Mouse (Mus musculus) monocyte, adult 5-6 weeks (primary cell): Measurements from ENCODE around the gene Slc22a3. TPM values are rescaled to one million over a fixed set of nuclear protein-coding genes. Genes with fewer than 3 reads are reported as not detected.

Experiments used
- ATAC-seq: fragments of 153-309, 156-312 bp; replicated peaks from 2 replicates; pipeline ENCODE4 v1.8.0; 2017; ENCODE audit warnings: mild to moderate bottlenecking; ENCODE audit not compliant: low TSS enrichment, insufficient number of reproducible peaks, severe bottlenecking, poor library complexity, low FRiP score
- total RNA-seq: library from RNA; stranded (forward); fragments of 200-1000, 200-491, 200-594 nt; gene quantifications from 3 replicates; pipeline ENCODE4 v1.2.3, GENCODE M21; 2017

Gene Slc22a3
- total RNA-seq, 1 experiment from 2014 or later: not detected

- no peak for ATAC-seq
Observed at GRCm38 (mm10) chr17:12415741-12416140, 91.8 kb downstream of the Slc22a3 start.

GRCm38 (mm10) chr17:12415031-12415735 lies 92.3 kb downstream of the Slc22a3 start:
- ATAC-seq: no peak

GRCm38 (mm10) chr17:12412891-12413237 lies 94.6 kb downstream of the Slc22a3 start:
- ATAC-seq: no peak

GRCm38 (mm10) chr17:12412181-12412890 lies 95.2 kb downstream of the Slc22a3 start:
- ATAC-seq: no peak

- no peak for ATAC-seq
Observed at GRCm38 (mm10) chr17:12409346-12409944, 98.1 kb downstream of the Slc22a3 start.

- ATAC-seq: no peak
Observed at GRCm38 (mm10) chr17:12403420-12403819, 104.1 kb downstream of the Slc22a3 start.

- ATAC-seq: no peak
Observed at GRCm38 (mm10) chr17:12396163-12396677, 111.3 kb downstream of the Slc22a3 start.

GRCm38 (mm10) chr17:12388239-12388638 lies 119.3 kb downstream of the Slc22a3 start:
- no peak for ATAC-seq

- no peak for ATAC-seq
Observed at GRCm38 (mm10) chr17:12387781-12388180, 119.7 kb downstream of the Slc22a3 start.

GRCm38 (mm10) chr17:12385049-12385794 lies 122.3 kb downstream of the Slc22a3 start:
- ATAC-seq: no peak

GRCm38 (mm10) chr17:12382531-12382930 lies 125.0 kb downstream of the Slc22a3 start:
- no peak for ATAC-seq

- no peak for ATAC-seq
Observed at GRCm38 (mm10) chr17:12381579-12381978, 125.9 kb downstream of the Slc22a3 start.

GRCm38 (mm10) chr17:12380287-12380686 lies 127.2 kb downstream of the Slc22a3 start:
- no peak for ATAC-seq

- 0 out of 2 replicates have a peak, but pooled peaks have one; percentile 11 for ATAC-seq
Observed at GRCm38 (mm10) chr17:12377981-12378705, 129.4 kb downstream of the Slc22a3 start, which contains the start of gene Plg. Gene Plg, plus strand, starts transcription at chr17:12378608.

GRCm38 (mm10) chr17:12373601-12374144 lies 133.8 kb downstream of the Slc22a3 start:
- no peak for ATAC-seq

GRCm38 (mm10) chr17:12372021-12372420 lies 135.5 kb downstream of the Slc22a3 start:
- peak; percentile 66; the same call in 1 of the 2 replicates for ATAC-seq

GRCm38 (mm10) chr17:12371310-12371925 lies 136.1 kb downstream of the Slc22a3 start:
- peak; percentile 10; the same call in 1 of the 2 replicates for ATAC-seq
